ENCODE assay signal across 8 mouse cellular contexts in the genomic region with DNA sequence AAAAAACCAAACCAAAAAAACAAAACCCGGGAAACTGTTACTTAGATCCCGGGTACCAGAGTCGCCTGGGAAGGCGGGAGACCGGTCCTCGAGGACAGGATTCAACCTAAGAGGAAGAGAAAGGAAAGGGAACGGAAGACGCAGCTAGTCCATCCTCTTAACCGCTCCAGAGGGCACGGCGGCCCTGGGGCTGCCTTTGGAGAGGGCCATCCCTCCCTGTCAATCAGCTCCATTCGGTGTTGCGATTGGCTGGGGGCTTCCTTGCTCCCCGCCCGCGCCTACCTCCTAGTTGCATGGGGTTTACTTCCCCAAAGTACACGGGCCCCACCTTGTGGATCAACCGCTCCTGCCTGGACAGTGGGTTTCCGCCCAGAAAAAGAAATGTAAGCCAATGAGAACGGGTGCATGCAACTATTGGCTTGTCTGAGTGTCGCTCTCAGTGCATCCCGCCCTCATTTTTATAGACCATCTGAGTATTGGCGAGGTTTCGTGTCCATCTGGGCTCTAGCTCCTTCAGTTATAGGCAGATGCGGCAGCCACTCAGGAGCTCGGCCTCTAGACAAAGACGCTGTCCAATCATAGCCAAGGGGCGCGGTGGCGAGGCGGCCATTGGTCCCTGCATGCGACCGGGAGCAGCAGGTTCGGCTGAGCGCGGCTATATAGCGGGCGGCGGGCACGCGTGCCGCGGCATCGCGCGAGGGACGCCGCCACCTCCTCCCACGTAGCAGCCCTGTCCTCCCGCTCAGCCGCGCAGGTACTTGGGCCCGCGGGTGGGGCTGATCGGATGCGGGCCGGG. TPM values are rescaled to one million over a fixed set of nuclear protein-coding genes. Genes with fewer than 3 reads are reported as not detected.
DNase-seq lines count a peak whose midpoint lies in the region; ATAC-seq and TF ChIP-seq lines count a peak whose summit lies in the region.

A gene (plus strand): TSS at position 638 of the 796 bp plus-strand sequence.

- peaks cover 37% of the 10 kb centered on the region for H3K36me3 ChIP-seq in E14TG2a.4 (ENCODE audit: insufficient read depth, low read length)
- H3K36me3 ChIP-seq in forebrain, embryonic 12.5 days (replicated peaks), result peaks cover 24% of the 10 kb centered on the region
- H3K36me3 ChIP-seq in heart, postnatal 0 days (replicated peaks; ENCODE audit: control insufficient read depth, insufficient read depth, low read length), result 0 out of 2 replicates have a peak, but pooled peaks cover 3% of the 10 kb centered on the region
- H3K36me3 ChIP-seq in liver, embryonic 16.5 days (ENCODE audit: control insufficient read depth, insufficient read depth), result no peaks in the 10 kb centered on the region; the same call in 1 of the 2 replicates
- peaks cover 13% of the 10 kb centered on the region for H3K36me3 ChIP-seq in neural tube, embryonic 13.5 days
- no peaks in the 10 kb centered on the region for H3K36me3 ChIP-seq in testis, adult 2 months (ENCODE audit: control insufficient read depth, insufficient read depth, low read length)

- peak within 1 kb of the TSS; percentile 90 for H3K27ac ChIP-seq in forebrain, embryonic 12.5 days
- peak within 1 kb of the TSS; percentile 88 for H3K27ac ChIP-seq in heart, postnatal 0 days (ENCODE audit: low read depth)
- peak within 1 kb of the TSS; percentile 87 for H3K27ac ChIP-seq in liver, embryonic 16.5 days (ENCODE audit: low read length)
- H3K27ac ChIP-seq in neural tube, embryonic 13.5 days (replicated peaks), result peak within 1 kb of the TSS; percentile 93
- H3K27ac ChIP-seq in testis, adult 2 months (ENCODE audit: control insufficient read depth, insufficient read depth, low read depth, low read length), result peak within 1 kb of the TSS; percentile 89

- H3K9me3 ChIP-seq in E14TG2a.4 (ENCODE audit: low read length), result no peaks in the 10 kb centered on the region
- no peaks in the 10 kb centered on the region for H3K9me3 ChIP-seq in forebrain, embryonic 12.5 days
- no peaks in the 10 kb centered on the region for H3K9me3 ChIP-seq in heart, postnatal 0 days (replicated peaks; ENCODE audit: control insufficient read depth, low read length)
- H3K9me3 ChIP-seq in liver, embryonic 16.5 days (replicated peaks; ENCODE audit: control insufficient read depth, low read length), result no peaks in the 10 kb centered on the region
- no peaks in the 10 kb centered on the region for H3K9me3 ChIP-seq in neural tube, embryonic 13.5 days

- peak; percentile 98 for DNase-seq in c-Kit-positive CD71-positive TER-119-positive erythroid progenitor cells, embryonic 14.5 days (ENCODE audit: low spot score)
- DNase-seq in heart, postnatal 0 days (ENCODE audit: low spot score), result peak; percentile 100
- DNase-seq in kidney, postnatal 4 days, result peak; percentile 99 to 100

- WGBS in forebrain, embryonic 12.5 days, result under 1% methylated on average over 57 of the region's 57 CpGs
- under 1% methylated on average over 56 of the region's 57 CpGs for WGBS in heart, postnatal 0 days
- WGBS in liver, embryonic 16.5 days (ENCODE audit: insufficient replicate concordance), result under 1% methylated on average over 48 of the region's 57 CpGs
- 0% methylated on average over 56 of the region's 57 CpGs for WGBS in neural tube, embryonic 13.5 days

- TF ChIP-seq CTCF in E14TG2a.4 (conservative IDR thresholded peaks at IDR 0.05; ENCODE audit: low read length), result peak; percentile 19; the same call in 1 of the 2 replicates
- peak; percentile 59 for TF ChIP-seq CTCF in heart, postnatal 0 days (IDR thresholded peaks at IDR 0.05; ENCODE audit: low read depth)
- TF ChIP-seq CTCF in testis, adult 2 months (IDR thresholded peaks at IDR 0.05; ENCODE audit: control insufficient read depth, insufficient read depth, insufficient replicate concordance, low read depth, low read length), result peak; percentile 17; the same call in 1 of the 2 replicates

- H3K9ac ChIP-seq in forebrain, embryonic 12.5 days, result peak within 1 kb of the TSS; percentile 98
- peak within 1 kb of the TSS; percentile 78 for H3K9ac ChIP-seq in heart, postnatal 0 days (replicated peaks; ENCODE audit: low read depth, low read length)
- H3K9ac ChIP-seq in liver, embryonic 16.5 days (ENCODE audit: low read depth, low read length), result peak within 1 kb of the TSS; percentile 92
- H3K9ac ChIP-seq in neural tube, embryonic 13.5 days, result peak within 1 kb of the TSS; percentile 97

- ATAC-seq in forebrain, embryonic 12.5 days (ENCODE audit: low FRiP score), result peak; percentile 98
- peak; percentile 94 for ATAC-seq in heart, postnatal 0 days (ENCODE audit: insufficient read depth, low read depth)
- peak; percentile 90 for ATAC-seq in liver, embryonic 16.5 days (ENCODE audit: low read depth)
- peak; percentile 98 for ATAC-seq in neural tube, embryonic 13.5 days (ENCODE audit: low read depth)

- peaks cover 64% of the 10 kb centered on the region for H3K4me1 ChIP-seq in E14TG2a.4 (replicated peaks; ENCODE audit: low read depth, low read length)
- peaks cover 24% of the 10 kb centered on the region for H3K4me1 ChIP-seq in forebrain, embryonic 12.5 days
- peaks cover 27% of the 10 kb centered on the region for H3K4me1 ChIP-seq in heart, postnatal 0 days (ENCODE audit: control insufficient read depth, insufficient read depth)
- peaks cover 32% of the 10 kb centered on the region for H3K4me1 ChIP-seq in liver, embryonic 16.5 days (ENCODE audit: control insufficient read depth, low read depth, low read length)
- H3K4me1 ChIP-seq in neural tube, embryonic 13.5 days (replicated peaks), result peaks cover 34% of the 10 kb centered on the region
- peaks cover 18% of the 10 kb centered on the region for H3K4me1 ChIP-seq in testis, adult 2 months (ENCODE audit: control insufficient read depth, insufficient read depth, low read length)

- H3K27me3 ChIP-seq in E14TG2a.4 (ENCODE audit: insufficient read depth, low read length), result no peaks in the 10 kb centered on the region
- H3K27me3 ChIP-seq in forebrain, embryonic 12.5 days, result no peaks in the 10 kb centered on the region
- H3K27me3 ChIP-seq in heart, postnatal 0 days (ENCODE audit: control insufficient read depth, insufficient read depth, low read length), result no peaks in the 10 kb centered on the region
- no peaks in the 10 kb centered on the region for H3K27me3 ChIP-seq in liver, embryonic 16.5 days (ENCODE audit: control insufficient read depth, insufficient read depth, low read depth, low read length)
- H3K27me3 ChIP-seq in neural tube, embryonic 13.5 days, result no peaks in the 10 kb centered on the region
- H3K27me3 ChIP-seq in testis, adult 2 months (ENCODE audit: control insufficient read depth, insufficient read depth, low read length), result no peaks in the 10 kb centered on the region

- peak; percentile 99 for TF ChIP-seq POLR2A in testis, adult 2 months (IDR thresholded peaks at IDR 0.05; ENCODE audit: control insufficient read depth, low read depth, low read length)

- H3K4me3 ChIP-seq in E14TG2a.4 (replicated peaks; ENCODE audit: low read length), result peak within 1 kb of the TSS; percentile 99
- peak within 1 kb of the TSS; percentile 96 for H3K4me3 ChIP-seq in forebrain, embryonic 12.5 days (replicated peaks)
- peak within 1 kb of the TSS; percentile 65 for H3K4me3 ChIP-seq in heart, postnatal 0 days (ENCODE audit: low read depth, low read length)
- H3K4me3 ChIP-seq in liver, embryonic 16.5 days (ENCODE audit: low read depth, low read length), result peak within 1 kb of the TSS; percentile 94
- H3K4me3 ChIP-seq in neural tube, embryonic 13.5 days, result peak within 1 kb of the TSS; percentile 97
- peak within 1 kb of the TSS; percentile 88 for H3K4me3 ChIP-seq in testis, adult 2 months (ENCODE audit: control insufficient read depth, low read depth, low read length)

- peak; percentile 87 for TF ChIP-seq EP300 in heart, postnatal 0 days (IDR thresholded peaks at IDR 0.05; ENCODE audit: low read depth)

- H3K4me2 ChIP-seq in forebrain, embryonic 12.5 days, result peak within 1 kb of the TSS; percentile 79
- H3K4me2 ChIP-seq in heart, postnatal 0 days (ENCODE audit: low read depth, low read length), result peak within 1 kb of the TSS; percentile 82
- peak within 1 kb of the TSS; percentile 84 for H3K4me2 ChIP-seq in liver, embryonic 16.5 days (ENCODE audit: low read depth, low read length)
- peak within 1 kb of the TSS; percentile 95 for H3K4me2 ChIP-seq in neural tube, embryonic 13.5 days

RNA-seq across cellular contexts. Expression of the gene that starts here (rescaled TPM):
- polyA plus RNA-seq in forebrain, embryonic 12.5 days (2016; fragmentation: Nextera tagmentation; extraction: Ambion mirVana), result 239 and 249 TPM in 2 replicates
- 48.5 and 70.6 TPM in 2 replicates for total RNA-seq in heart, postnatal 0 days (2014; rRNA removed; ENCODE audit: low replicate concordance)
- polyA plus RNA-seq in heart, postnatal 0 days (2015; fragmentation: Nextera tagmentation; extraction: Ambion mirVana), result 58.0 and 59.4 TPM in 2 replicates
- 51.7 and 55.2 TPM in 2 replicates for polyA plus RNA-seq in liver, embryonic 16.5 days (2015; fragmentation: Nextera tagmentation; extraction: Ambion mirVana)
- 111 and 119 TPM in 2 replicates for polyA plus RNA-seq in neural tube, embryonic 13.5 days (2015; fragmentation: Nextera tagmentation; extraction: Ambion mirVana)
- 10.0 and 10.7 TPM in 2 replicates for polyA plus RNA-seq in testis, adult 2 months (2012; rRNA removed)

Comparison
In these comparisons a context has a peak if more than half of its experiments do, and no peak if none do; other contexts are left out.
1. Peak in every context shown above with its lines: DNase-seq, ATAC-seq, H3K4me3 ChIP-seq and H3K27ac ChIP-seq.